Mouse (Mus musculus) kidney, adult 9 months (tissue): ENCODE measurements around the gene Gm2a.

ENCODE experiments used
- DNase-seq: peaks from one replicate; pipeline ENCODE4 v3.0.0; 2022

Gm2a gene

DNA sequence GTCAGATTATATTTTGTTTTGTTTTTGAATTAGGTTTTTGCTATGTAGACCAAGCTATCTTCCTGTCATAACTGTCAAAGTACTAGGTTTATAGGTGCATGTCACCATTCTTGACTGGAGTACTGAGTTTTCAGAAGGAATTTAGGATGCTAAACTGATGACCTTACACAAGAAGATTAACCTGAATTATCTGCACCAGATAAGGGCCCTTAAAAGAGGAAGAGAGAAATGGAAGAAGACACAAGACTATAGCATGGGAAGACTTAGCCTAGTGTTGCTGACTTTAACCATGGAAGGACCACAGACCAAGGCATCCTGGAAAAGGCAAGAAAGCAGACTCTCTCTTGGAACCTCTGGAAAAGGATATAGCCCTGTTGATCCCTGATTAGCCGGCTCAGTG, 35.3 kb downstream of the Gm2a start:
- no peak for DNase-seq

DNA sequence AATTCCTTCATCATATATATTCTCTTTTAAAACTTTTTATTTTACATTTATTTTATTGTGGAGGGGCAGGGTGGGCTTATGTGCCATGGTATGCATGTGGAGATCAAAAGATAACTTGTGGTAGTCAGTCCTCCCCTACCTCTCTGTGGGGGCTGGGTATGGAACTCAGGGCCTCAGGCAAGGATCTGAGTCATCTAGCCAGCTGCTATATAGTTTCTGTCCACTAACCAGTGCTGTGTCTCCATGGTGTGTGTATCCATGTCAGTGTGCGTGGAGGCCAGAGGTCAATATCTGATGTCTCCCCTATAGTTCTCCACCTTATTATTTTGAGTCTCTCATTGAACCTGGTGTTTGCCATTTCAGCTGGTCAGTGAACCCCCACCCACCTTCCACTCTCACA, 36.5 kb downstream of the Gm2a start:
- DNase-seq, result no peak

DNA sequence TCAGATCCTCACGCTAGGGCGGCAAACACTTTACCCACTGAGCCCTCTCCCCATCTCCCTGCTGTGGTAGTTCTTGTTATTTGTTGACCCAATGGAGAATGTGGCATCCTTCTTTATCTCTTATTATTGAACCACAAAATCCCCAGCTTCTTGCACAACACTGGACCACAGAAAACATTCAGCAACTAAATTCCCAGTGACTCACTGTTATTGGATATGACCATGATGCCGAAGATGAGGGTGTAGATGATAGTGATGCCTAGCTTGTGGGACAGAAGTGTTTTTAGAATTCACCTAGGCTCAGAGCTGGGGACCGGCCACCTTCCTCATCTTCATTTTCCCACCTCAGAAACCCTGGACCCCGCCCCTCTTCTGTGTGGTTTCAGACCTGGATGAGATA, 37.0 kb downstream of the Gm2a start:
- no peak for DNase-seq

DNA sequence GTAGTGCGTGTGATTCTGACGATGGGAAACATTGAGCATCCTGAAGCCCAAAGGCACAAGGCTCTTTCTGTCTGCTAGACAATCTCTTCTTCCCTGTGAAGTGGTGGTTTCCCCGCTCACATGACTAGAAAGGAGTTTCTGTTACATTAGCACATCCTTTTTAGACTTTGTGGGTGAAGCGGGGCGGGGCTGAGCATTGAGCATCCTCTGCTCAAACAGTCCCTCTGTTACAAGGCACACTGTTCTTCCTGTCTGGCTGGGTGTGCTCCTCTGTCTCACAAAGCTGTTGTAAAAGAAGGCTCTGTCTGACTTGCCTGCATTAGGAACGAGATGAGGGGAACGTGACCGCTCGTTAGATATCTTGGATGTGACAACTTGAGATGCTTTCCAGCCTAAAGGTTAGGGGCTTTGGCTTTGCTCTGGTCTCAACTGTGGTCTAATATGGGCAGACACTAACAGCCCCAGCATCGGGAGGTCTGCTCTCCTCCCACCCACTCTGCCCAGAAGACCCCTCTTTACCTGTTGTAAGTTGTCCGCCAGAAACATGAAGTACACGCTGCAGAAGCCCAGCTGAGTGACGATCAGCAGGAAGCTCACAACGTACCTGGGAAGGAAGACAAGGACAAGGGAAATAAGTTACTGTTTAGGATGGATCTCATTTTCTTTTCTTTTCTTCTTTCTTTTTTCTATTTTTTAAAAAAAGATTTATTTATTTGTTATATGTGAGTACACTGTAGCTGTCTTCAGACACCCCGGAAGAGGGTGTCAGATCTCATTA, 39.0 kb downstream of the Gm2a start:
- peak; percentile 16 for DNase-seq

DNA sequence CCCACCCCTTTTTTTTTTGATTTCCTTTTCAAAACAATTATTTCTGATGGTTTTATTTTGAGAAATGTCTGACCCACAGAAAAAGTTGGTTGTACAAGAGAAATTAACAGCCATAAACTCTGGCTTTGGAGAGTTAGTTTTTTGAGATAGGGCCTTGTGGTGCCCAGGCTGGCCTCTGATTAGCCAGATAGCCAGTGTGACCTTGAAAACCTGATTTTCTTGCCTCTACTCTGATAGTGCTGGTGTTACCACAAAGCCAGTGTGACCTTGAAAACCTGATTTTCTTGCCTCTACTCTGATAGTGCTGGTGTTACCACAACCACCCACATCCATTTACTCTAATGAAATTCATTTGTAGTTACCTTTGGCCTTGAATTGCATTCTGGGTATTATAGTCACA, 39.7 kb downstream of the Gm2a start:
- DNase-seq, result no peak

DNA sequence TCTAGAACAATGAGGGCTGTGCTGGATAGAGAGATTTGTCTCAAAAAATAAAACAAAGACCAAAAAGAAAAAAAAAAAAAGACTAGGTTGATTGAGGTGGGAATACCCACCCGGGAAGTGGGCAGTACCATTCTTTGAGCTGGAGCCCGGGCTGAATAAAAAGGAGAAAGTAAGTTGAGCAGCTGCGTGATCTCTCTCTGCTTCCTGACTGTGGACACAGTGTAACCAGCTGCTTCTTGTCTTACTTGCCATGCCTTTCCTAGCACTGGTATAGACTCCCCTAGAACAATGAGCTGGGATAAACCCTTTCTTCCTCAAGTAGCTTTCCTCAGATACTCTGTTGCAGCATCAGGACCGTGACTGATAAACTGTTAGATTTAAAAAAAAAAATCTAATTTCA, 43.6 kb downstream of the Gm2a start:
- DNase-seq, result no peak

DNA sequence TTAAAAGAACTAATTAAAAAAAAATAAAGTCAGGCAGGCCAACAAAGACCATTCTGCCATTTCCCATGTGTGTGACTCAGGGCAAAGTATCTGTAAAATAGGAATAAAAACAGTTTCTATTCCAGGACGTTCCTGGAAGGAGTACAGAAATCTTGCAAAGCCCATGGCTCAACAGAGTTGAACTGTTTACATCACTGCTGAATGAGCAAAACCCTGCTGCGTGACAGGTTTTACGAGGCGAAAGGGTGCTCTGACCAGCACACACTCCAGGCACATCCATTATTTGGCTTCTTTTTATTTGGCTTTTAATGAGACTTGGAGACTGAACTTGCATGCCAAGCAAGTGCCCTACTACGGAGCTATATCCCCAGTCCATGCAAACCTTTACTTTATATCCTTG, 46.1 kb downstream of the Gm2a start:
- no peak for DNase-seq

DNA sequence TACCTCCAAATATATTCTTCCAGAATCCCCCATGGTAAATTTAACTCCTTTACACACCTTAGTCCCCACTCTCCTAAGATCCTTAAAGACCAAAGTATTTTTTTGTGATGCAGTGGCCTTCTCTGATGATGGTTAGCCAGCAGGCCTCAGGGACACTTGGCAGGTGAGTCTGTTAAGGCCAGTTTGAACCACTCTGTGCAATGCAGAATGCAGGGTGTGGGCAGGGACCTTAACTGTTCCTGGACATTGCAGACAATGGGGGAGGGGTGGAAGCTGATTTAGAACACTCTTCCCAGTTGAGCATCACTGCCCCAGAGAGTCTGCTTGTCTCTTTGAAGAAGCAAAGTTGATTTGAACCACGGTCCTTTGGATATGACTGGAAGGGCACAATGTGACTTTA, 48.9 kb downstream of the Gm2a start:
- no peak for DNase-seq

DNA sequence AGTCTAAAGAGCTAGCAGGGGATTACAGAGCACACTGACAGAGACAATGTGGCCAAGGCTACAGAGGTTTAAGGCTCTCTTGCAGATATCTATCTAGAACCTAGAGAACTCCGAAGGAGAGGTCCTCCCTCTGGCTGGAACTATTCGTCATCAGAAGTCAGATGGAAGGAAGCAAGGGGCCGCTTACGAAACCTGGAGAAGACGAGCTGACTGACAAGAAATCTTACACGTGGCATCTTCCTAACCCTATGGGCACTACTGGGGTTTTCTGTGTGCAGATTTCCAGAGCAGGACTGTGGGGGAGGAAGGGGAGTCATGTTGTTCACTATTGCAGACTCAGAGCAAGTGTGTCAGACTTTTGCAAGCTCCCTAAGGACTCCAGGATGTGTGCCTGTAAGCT, 49.5 kb downstream of the Gm2a start:
- no peak for DNase-seq

DNA sequence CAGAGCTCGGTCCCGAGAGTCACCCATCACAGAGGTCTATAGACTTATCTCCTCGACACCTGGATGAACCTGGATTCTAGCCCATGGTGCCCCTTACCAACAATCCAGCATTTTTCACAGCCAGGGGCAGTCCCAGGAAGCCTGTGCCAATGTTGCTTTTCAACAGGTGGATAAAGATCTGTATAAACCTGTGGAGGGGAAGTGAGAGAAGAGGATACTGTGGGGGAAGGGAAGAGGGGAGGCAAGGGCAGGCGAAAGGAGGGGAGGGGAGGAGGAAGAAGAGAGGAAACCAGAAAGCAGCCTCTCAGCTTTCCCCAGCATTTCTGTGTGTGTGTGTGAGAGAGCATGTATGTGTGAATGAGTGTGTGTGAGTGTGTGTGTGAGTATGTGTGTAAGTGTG, 50.5 kb downstream of the Gm2a start:
- no peak for DNase-seq

DNA sequence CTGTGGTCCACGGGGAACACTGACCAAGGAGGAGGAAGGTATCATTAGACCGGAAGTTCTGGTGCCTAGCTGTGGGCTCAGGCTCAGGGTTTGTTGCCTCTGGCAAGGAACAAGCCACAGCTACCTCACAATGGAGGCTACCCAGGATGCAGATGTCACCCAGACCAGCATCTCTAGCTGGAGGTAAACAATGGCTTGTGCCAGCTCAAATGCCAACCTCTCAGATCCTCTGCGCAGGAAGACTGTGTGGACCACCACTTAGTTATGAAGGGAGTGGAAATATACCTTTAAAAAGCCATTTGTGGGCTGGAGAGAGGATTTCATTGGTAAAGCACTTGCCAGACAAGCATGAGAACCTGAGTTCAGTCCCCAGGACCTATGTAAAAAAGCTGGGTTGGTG, 53.7 kb downstream of the Gm2a start, which contains the start of gene Slc36a3:
Slc36a3 (minus strand) TSS at position 101 of the 400 bp plus-strand sequence.
- no peak for DNase-seq

DNA sequence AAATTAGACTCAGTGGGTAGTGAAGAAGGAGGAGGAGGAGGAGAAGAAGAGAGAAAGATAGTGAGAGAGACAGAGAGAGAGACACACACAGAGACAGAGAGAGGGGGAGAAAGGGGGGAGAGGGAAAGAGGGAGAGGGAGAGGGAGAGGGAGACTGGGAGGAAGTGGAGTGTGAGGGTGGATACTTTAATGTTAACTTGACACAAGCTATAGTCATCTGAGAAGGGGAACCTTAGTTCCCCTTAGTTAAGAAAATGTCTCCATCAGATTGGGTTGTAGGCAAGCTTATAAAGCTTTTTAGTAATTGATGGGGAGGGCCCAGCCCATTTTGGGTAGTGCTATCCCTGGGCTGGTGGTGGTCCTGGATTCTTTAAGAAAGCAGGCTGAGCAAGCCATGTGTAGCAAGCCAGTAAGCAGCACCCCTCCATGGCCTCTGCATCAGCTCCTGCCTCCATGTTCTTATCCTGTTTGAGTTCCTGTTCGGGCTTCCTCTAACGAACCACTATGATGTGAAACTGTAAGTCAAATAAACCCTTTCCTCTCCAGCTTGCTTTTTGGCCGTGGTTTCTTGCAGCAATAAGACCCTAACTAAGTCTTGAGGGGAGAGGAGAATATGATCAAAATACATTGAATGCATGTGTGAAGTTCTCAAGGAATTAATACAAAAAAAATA, 56.6 kb downstream of the Gm2a start:
- no peak for DNase-seq

DNA sequence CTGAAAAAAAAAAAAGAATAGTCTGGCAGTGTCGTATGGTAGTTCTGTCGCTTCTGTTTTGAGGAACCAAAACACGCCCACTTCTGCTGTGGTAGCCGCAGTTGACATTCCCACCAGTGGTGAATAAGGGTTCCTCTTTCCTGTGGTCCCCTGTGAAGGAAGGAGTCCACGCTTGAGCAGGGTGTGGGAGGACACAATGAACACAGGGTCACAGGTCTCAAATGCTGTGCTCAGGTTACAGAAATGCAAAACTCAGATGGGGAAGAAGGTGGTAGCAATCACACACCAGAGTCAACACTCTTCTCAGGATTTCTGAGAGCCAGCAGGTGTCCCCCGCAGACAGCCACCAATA, 57.1 kb downstream of the Gm2a start:
- DNase-seq, result peak; percentile 18

DNA sequence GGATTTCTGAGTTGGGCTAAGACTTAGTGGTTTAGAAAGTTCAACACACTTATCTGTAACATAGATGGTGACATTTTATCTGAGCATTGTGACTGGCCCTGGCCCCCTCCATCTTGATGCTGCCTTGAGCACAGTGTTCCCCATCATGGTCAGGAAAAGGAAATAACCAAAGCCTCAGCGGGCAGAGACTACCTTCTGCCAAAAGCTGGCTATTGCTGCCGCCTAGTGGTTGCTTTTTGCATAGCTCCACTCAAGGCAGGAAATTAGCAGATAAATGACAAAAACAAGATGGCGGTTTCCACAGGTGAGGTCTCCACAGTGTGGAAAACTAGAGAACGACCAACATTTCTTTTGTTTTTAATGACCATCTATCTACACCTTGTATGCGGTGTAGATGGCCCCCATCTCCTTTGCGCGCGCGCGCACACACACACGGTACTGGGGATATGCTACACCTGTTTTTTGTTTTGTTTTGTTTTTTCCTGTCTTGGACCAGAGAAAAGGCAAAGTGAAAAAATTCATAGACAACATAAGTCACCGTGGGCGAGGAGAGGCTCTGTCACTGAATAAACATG, 61.0 kb downstream of the Gm2a start:
- DNase-seq, result peak; percentile 91
